Comparison of ENCODE assay signal across 8 mouse cellular contexts in the genomic region with DNA sequence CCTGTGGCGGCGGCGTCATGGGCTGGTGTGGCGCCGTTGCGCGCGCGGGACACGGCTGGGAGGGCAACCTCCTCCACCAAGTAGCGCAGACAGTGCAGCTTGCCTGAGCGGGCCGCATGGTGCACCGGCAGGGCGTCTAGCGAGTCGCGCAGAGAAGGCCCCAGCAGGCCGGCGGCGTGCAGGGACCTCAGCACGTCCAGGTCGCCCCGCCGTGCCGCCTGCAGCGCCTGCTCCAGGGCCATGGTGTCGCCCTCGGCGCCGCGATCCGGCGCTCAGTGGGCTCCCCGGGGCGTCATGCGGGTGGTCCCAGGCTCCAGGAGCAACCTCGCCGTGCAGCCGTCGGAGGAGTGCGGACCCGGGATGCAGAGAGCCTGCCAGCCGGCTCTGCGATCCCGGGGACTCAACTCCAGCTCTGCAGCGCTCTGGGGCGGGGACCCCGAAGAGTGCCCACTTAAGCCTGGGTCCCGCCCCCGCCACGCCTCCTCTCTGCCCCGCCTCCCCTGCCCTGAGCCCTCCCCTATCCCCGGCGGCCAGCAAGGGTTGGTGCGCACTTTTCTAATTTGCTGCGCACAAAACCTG. TPM values are rescaled to one million over a fixed set of nuclear protein-coding genes. Genes with fewer than 3 reads are reported as not detected.
DNase-seq lines count a peak whose midpoint lies in the region; ATAC-seq lines count a peak whose summit lies in the region.

TSS of gene Espn (minus strand) at position 406 of the 579 bp plus-strand sequence.

- ATAC-seq in limb, embryonic 15.5 days (ENCODE audit: insufficient number of reproducible peaks, low FRiP score, low TSS enrichment, low read depth) = peak; percentile 59; the same call in 1 of the 2 replicates
- no peak for ATAC-seq in midbrain, embryonic 14.5 days (ENCODE audit: low FRiP score, low TSS enrichment)

- peaks cover 95% of the 10 kb centered on the region for H3K27me3 ChIP-seq in embryonic facial prominence, embryonic 10.5 days (replicated peaks; ENCODE audit: low read depth, poor library complexity, severe bottlenecking)
- peaks cover 70% of the 10 kb centered on the region for H3K27me3 ChIP-seq in limb, embryonic 15.5 days
- H3K27me3 ChIP-seq in midbrain, embryonic 14.5 days (ENCODE audit: control insufficient read depth, insufficient read depth, low read length) = peaks cover 40% of the 10 kb centered on the region

- no peaks in the 10 kb centered on the region for H3K36me3 ChIP-seq in embryonic facial prominence, embryonic 10.5 days (replicated peaks)
- H3K36me3 ChIP-seq in limb, embryonic 15.5 days = no peaks in the 10 kb centered on the region
- H3K36me3 ChIP-seq in midbrain, embryonic 14.5 days (ENCODE audit: control insufficient read depth, insufficient read depth, low read length) = no peaks in the 10 kb centered on the region

- peak within 1 kb of the TSS; percentile 45; the same call in 1 of the 2 replicates for H3K27ac ChIP-seq in embryonic facial prominence, embryonic 10.5 days (replicated peaks)
- no peak within 1 kb of the TSS for H3K27ac ChIP-seq in limb, embryonic 15.5 days
- H3K27ac ChIP-seq in midbrain, embryonic 14.5 days (replicated peaks; ENCODE audit: low read depth, low read length) = no peak within 1 kb of the TSS

- peaks cover 20% of the 10 kb centered on the region for H3K4me1 ChIP-seq in embryonic facial prominence, embryonic 10.5 days
- peaks cover 17% of the 10 kb centered on the region for H3K4me1 ChIP-seq in limb, embryonic 15.5 days
- H3K4me1 ChIP-seq in midbrain, embryonic 14.5 days (ENCODE audit: control insufficient read depth, insufficient read depth, low read length) = peaks cover 6% of the 10 kb centered on the region; the same call in 1 of the 2 replicates

- peak within 1 kb of the TSS; percentile 53 for H3K4me2 ChIP-seq in limb, embryonic 15.5 days
- H3K4me2 ChIP-seq in midbrain, embryonic 14.5 days (ENCODE audit: low read length) = peak within 1 kb of the TSS; percentile 41

- no peak within 1 kb of the TSS for H3K9ac ChIP-seq in limb, embryonic 15.5 days
- H3K9ac ChIP-seq in midbrain, embryonic 14.5 days (replicated peaks; ENCODE audit: low read length) = 0 out of 2 replicates have a peak within 1 kb of the TSS, but pooled peaks have one; percentile 23

- DNase-seq in ZHBTc4 (ENCODE audit: low read depth, low spot score) = peak; percentile 90
- peak; percentile 88 for DNase-seq in embryonic facial prominence, embryonic 10.5 days (ENCODE audit: low spot score)
- DNase-seq in heart, postnatal 4 days = peak; percentile 74
- DNase-seq in midbrain, embryonic 14.5 days = peak; percentile 61
- peak; percentile 38 to 64 for DNase-seq in thymus, postnatal 10 days (ENCODE audit: low spot score in 2 of 2)
- DNase-seq in right cerebral cortex, postnatal 14 days = no peak
- DNase-seq in right cerebral cortex, postnatal 25 days = no peak

- H3K4me3 ChIP-seq in embryonic facial prominence, embryonic 10.5 days = peak within 1 kb of the TSS; percentile 56
- H3K4me3 ChIP-seq in limb, embryonic 15.5 days = peak within 1 kb of the TSS; percentile 37
- H3K4me3 ChIP-seq in midbrain, embryonic 14.5 days (replicated peaks; ENCODE audit: low read depth, low read length) = peak within 1 kb of the TSS; percentile 20

- under 1% methylated on average over 57 of the region's 57 CpGs for WGBS in embryonic facial prominence, embryonic 10.5 days
- under 1% methylated on average over 57 of the region's 57 CpGs for WGBS in limb, embryonic 15.5 days
- WGBS in midbrain, embryonic 14.5 days = 1% methylated on average over 57 of the region's 57 CpGs

- no peaks in the 10 kb centered on the region for H3K9me3 ChIP-seq in embryonic facial prominence, embryonic 10.5 days
- no peaks in the 10 kb centered on the region for H3K9me3 ChIP-seq in limb, embryonic 15.5 days
- no peaks in the 10 kb centered on the region for H3K9me3 ChIP-seq in midbrain, embryonic 14.5 days (ENCODE audit: control insufficient read depth, low read length)

RNA-seq across cellular contexts. Expression of gene Espn, which starts in this region (rescaled TPM):
- 7.5 and 10.3 TPM in 2 replicates for polyA plus RNA-seq in embryonic facial prominence, embryonic 10.5 days (2016; fragmentation: Nextera tagmentation; extraction: Ambion mirVana)
- 1 to 10 TPM; 1.5 to 1.8 TPM for total RNA-seq in heart, postnatal 4 days (2021)
- polyA plus RNA-seq in limb, embryonic 15.5 days (2015; fragmentation: Nextera tagmentation; extraction: Ambion mirVana) = 1.9 and 2.2 TPM in 2 replicates
- polyA plus RNA-seq in midbrain, embryonic 14.5 days (2014; fragmentation: Nextera tagmentation; extraction: Ambion mirVana) = not detected in 2 replicates

Comparison
In these comparisons a context has a peak if more than half of its experiments do, and no peak if none do; other contexts are left out.
1. Peak in DNase-seq, H3K4me3 ChIP-seq, H3K9ac ChIP-seq and H3K4me2 ChIP-seq in midbrain, embryonic 14.5 days; RNA of the gene not detected or under 1 TPM.
2. DNase-seq: peak in ZHBTc4 (single experiment), embryonic facial prominence, embryonic 10.5 days (single experiment), heart, postnatal 4 days (single experiment) and thymus, postnatal 10 days (2 of 2); none in right cerebral cortex, postnatal 14 days (single experiment) and right cerebral cortex, postnatal 25 days (single experiment).
3. Peak in every context shown above with its lines, with median percentiles within 50 percentile points of each other: H3K4me3 ChIP-seq.